Mouse (Mus musculus) thymus, postnatal 25 days (tissue): ENCODE measurements at regions not wholly inside any gene's neighbourhood (a gene's known extent, or its start where the extent isn't known, plus 50 kb on each side); places are given as distances from the start of the nearest gene placed in this dataset.

Experiments
- DNase-seq: peaks from one replicate; pipeline ENCODE4 v3.0.0; 2022

DNA sequence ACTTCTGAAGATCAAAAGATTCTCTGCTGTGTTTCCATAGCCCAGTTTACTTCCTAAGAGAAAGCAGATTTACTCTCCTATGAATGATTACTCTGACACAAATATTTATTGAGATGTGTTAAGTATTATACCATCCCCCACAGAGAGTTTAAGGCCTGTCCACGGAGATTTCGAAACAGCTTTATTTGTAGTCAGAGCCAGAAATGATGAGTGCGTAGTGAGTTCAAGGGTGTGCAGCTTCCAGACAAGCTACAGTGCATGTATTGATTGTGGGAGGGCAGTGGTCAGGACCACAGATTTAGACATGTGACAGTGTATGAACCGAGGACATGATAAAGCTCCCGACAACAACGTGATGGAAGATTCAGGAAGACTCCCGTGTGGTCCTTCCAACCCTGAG, 126.8 kb downstream of the Hlx start:
- no peak for DNase-seq

DNA sequence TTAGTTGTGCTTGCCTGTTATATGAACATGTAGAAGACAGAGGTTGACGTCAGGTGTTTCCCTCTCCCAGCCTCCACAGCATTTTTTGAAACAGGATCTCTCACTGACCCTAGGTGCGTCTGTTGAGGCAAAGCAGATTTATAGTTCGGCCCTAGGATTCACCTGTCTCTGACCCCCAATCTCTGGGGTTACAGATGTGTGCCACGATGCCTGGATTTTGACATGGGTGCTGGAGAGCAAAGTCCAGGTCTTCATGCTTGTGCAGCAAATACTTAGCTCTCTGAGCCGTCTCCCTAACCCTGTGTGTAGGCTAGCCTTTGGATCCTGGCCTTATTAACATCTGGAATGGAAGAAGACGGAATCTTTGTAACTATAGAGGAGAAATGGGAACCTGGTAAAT, 129.3 kb downstream of the Hlx start:
- no peak for DNase-seq

DNA sequence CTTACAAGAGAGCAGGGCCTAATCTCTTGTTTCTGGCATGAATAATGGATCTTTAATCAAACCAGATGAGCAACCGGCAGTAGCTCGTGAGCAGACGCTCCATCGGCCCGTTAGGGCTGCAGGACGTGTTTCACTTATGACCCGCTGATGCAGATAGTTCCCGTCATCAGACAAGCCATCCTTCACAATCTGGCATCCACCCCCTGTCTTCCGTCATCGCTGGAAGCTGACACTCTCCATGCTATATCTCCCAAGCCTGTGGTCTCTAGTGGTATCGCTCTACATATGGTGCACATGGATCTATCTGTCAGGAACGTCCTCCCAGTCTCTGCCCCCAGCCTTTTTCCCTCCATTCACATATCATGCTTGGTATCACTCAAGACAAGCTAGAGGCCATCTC, 137.0 kb downstream of the Hlx start:
- DNase-seq, result no peak

DNA sequence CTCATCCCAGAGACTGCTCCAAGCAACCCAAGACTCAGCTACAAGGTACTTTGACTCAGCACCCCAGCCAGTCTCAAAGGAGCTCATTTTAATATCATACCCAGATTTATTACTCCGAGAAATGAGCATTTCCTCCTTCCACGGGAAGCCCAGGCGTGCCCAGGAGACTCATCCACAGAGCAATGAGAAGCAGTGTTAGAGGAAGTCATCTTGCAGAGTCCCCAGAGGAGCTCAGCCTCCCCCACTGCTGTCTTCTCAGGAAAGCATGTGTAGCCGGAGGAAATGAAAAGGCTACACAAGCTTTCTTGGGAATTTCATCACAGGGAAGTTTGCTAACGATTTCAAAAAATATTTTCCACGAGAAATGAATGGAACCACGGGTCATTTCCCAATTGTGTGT, 141.8 kb downstream of the Hlx start:
- no peak for DNase-seq

DNA sequence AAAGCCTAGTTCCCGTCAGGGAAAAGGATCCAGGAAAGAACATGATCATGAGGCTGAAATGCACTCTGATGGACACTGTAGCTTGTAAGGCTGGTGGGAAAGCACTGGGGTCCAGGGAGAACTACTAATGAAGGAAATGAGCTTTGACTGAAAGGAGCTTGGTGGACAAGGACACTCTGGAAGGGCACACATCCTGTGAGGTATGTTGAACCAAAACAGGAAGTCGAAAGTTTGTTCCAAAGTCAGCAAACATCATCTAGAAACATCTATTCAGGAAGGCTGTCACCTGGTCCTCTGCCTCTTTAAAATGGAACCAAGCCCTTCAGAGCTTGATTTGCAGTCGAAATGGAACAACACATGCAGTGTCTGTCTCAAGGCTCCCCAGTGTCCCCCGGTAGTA, 143.1 kb downstream of the Hlx start:
- no peak for DNase-seq

DNA sequence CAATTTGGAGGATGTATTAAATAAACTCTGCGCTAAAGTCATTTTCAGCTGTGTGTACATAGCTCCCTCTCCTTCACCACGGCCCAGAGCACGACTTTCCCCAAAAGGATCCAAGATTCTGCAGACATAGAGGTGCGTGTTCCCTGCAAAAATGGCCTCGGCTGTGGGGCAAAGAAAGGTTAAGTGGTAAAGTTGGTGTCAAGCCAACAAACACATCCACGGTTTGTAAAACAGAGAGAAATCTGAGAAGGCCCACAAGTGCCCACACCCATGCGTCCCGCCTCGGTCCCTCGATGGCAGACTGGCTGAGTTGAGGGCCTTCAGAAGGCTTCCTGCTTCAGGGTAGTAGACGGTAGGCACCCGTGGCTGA, 147.9 kb downstream of the Hlx start:
- no peak for DNase-seq

DNA sequence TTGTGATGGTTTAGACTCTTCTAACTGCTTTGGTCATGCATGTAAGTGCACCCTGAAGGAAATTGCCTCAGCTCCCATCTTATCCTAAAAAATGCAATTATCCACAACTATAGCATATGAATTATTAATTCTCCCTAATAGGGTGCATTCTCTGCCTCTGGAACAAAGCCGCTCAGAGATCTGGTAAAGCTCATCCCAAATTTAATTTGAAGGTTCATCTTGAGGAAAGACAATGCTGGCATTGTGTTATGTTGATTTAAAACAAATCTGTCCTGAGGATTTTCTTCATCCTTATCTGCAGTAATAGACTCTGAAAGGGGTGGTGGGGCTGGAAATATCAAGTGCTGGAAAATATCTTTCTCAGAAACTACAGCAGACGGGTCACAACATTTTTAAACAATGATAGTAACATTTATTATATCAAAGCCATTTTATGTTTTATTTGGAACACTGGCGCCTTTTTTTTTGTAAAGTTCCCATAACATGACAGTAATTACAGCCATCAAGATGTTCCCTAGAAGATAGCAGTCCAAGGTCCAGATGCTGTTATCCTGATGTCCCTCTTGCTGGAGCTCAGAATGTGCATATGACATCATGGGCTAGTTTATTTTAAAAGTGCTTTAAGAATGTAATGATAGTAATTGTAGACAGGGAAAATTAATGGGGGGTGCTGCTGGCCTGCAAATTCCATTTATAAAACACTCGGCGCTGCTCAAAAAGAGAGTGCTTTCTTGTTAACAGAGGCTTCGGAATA, 148.5 kb downstream of the Hlx start:
- no peak for DNase-seq

DNA sequence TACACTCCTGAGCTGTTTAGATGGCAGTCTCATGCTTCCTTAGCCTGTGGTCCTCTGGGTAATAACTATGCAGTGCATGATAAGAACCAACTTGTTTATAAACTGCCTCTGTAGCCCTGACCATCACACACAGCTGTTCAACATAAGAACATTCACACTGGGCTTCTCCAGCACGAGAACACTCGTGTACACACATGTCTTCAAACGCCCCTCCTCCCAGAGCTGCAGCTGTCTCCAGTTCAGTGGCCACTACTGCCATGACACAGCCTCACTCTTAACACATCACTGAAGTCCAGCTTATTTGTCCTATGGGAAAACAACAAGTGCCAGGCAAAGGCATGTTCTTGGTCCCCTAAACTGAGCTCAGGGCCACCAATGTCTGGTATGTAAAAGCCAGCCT, 152.9 kb downstream of the Hlx start:
- DNase-seq, result no peak

DNA sequence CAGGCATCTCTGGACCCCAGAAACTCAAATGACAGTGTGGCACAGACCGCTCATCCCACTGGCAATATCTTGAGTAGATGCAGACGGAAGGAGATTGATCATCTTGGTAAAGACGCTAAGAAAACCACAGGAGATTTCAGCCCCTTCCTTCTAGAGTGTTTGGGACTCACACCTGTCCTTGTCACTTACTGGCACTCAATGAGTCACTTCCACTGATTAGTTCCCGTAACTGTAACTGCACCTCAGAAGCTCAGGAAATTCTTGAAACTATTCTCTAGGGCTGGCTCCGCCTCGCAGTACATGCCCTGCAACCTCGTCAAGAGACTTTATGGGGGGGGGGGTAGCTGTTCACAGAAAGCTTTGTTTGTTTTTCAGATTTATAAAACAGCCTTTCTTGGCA, 155.9 kb downstream of the Hlx start:
- no peak for DNase-seq

DNA sequence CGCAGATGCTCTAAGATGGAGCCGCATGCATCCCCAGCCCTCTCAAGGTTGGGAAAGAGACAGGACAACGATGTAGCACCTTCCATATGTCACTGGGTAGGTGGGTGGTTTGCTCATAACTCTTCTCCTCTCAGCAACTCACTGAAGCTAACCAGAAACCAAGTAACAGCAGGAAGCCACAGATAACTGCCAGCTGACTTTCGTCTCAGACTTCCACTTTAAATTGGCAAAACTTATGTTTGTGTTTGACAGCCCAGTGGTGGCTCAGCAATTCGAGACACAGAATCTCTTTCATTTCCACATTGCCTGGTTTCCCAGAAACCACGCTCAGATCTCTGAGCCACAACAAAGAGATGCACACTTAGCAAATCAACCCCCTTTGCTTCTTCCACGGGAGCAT, 159.1 kb downstream of the Hlx start:
- DNase-seq, result no peak

DNA sequence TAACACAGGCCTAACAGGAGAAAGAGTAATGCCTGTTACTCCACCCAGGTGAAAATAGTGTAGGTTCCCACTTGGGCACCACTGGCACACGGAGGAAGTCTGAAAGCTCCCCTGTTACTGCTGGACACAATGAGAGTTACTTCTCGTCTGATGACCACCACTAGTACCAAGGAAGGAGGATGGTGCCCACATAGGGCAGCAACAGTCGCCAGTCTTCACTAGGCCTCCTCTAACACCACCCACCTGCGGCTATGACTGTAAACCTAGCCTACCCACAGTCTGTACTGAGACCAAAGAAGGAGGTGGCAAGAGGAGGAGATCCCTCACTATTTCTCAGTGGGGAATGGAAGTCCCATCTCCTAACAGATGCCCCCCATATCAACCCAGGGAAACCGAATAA, 161.7 kb downstream of the Hlx start:
- no peak for DNase-seq

DNA sequence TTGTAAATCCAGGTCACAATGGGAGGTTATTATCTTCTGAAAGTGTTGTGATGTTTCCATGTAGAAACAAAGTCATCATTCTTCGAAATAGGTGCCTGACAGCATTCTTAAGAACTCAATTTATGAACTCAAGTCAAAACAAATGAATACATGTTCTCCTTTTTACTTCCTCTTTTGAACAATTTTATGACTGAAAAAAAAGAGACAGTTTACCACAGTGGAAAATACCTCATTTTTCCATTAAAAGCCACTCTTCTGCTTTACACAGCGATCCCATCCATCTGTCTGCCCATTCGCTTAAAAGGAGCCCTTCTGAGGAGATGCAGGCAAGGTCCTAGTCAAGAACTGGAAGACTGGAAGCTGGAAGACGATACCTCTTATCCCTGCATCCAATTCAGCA, 169.5 kb downstream of the Hlx start:
- no peak for DNase-seq

DNA sequence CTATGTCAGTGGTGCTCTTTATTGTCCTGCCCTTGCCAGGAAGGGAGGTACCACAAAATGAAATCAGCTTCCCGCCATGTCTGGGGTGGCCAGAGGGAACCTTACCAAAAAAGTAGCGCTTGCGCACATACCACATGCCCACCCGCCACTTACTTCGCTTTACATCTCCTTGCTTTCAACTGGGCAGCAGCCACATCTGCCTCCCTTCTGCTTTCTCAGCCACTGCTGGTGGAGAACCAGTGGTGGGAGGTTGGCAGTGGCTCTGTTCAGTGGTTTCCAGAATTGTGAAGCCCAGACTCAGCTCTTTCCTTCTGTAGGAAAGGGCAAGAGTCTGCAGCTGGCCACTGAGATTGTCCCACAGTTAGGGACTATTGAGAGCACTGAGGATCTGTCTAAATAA, 170.2 kb downstream of the Hlx start:
- no peak for DNase-seq

DNA sequence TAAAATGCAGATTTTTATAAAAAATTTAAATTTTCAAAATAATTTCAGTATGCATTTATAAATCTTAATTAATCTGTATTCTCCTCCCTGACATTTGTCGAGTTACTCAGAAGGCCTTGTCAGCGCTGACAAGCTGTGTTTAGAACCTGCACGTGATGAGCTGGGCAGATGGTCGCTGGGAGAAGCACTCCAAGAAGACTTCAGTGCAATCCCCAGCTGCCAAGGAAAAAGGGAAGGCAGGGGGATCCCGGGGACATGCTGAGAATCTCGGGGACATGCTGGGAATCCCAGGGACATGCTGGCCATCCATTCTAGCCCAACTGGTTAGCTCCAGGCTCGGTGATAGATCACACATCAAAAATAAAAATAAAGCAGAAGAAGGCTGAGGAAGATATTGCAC, 172.9 kb downstream of the Hlx start:
- DNase-seq, result no peak

DNA sequence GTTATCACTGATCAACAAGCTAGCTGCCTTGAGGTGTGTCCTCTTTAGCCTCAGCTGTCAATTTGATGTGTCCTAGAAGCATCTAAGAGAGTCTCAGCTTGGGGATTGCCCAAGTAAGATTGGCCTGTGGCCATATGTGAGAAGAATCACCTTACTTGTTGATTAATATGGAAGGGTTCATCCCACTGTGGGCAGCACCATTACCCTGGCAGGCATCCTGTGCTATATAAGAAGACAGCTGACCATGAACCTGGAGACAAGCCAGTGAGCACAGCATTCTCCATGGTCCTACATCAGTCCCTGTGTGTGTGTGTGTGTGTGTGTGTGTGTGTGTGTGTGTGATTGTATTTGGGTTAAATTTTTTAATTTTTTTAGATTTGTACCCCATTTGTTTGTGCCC, 178.6 kb downstream of the Hlx start:
- no peak for DNase-seq

DNA sequence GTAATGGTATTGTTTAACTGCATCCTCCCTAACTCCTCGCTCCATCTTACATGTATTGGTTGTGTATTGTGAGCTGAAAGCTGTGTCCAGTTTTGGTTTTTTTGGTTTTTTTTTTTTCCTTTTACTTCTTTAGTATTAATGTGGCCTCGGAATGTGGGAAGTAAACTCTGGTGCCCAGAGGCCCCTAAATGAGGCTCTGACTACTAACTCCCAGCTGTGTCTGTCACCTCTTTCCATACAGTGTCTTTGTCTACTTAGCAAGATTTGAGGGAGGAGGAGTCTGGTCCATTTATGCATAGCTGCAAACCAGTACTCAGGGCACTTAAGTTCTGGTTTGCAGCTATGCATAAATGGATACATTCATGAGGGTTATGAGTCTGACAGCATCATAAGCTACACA, 181.9 kb downstream of the Hlx start:
- no peak for DNase-seq

DNA sequence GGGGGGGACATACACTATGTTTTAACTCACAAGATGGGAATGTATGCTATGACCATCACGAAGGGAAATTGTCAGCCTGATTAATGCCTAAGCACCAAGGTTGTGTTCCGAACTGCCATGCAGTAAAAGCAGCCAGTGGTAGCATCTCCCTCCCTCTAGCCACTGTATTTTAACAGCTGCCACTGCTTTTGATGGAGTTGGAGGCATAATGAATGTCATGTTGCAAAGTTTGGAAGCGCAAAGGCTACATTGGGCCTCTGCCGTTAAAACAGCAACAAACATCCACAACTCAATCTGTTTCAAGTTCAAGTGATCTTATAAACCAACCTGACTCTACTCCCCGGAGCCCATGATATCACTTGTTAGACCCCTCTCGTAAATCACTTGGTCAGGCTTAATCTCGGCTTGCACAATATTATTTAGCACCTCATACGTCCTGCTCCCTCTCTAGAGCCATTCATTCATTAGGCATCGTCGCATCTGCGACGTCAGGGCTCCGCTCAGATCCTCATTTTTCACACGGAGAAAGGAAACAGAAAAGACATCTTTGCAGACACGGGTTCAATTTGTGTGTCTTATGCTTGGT, 184.7 kb downstream of the Hlx start:
- DNase-seq, result no peak

DNA sequence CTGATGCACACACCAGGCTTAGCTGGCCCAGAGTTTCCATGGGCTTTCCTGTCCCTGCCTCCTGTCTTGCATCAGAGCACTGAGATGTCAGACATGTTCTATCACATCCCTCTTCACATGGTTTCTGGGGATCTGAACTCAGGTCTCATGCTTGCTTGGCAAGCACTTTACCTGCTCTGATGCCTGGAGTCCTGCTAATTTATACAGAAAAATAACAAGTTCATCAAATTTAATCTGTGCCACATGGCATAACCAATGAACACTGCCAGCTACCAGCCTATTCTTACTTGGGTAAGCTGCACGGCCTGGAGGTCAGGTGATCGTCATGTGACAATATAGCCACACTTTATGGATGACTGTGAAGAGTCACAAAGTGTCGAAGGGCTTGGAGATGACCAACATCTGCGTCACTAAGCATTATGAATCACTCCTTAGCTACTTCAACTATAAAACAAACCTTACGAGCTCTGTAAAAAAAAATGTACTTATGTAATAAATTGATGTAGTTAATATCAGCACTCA, 186.2 kb downstream of the Hlx start:
- no peak for DNase-seq

DNA sequence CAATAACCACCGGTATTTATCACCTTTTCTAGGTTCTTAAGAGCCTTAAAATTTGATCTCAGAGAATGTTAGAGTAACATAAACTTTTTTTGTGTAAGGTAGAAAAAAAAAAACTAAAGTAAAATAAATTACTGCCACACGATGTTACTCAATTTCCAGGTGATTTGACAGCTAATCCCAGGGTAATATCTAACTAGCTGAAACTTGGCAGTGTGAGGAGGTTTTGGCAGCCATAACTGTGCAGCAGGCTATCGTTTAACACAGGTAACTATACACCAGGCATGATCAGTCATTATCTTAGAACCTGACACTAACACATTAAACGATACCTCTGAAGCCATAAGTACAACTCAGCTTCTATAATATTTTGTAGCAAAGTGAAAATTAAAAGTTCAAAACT, 187.3 kb downstream of the Hlx start:
- DNase-seq, result no peak

DNA sequence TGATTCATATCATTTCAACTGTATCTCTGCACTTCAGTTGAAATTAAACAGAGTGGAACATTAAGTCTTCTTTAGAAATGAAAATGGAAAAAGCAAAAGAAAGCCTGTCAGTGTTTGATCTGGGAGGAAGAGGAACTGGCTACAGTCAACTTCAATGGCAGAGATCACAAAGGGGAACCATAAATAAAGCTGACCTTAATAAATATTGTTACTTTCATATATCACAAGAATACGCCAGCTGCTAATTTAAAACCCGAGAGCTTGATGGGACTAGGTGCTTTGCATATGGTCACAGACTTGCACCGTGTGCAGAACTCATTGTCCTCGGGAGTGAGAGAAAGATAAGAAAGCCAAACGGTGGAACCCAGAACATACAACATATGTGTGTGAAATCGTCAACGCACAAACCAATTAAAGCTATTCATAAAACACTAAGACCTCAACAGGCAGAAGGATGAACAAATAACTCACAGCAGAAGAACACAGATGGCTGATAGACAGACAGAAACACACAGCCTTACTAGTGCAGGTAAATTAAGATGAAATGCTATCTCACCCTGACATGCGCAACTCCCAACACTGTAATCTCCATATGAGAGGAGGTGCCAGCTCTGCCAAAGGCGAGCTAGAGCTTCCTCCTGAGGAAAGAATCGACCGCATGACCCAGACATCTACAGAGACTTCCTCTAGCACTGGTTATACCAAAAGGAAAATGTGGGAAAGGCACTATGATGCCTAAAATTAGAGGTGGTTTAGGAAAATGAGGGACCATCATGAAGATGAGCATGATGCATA, 189.9 kb downstream of the Hlx start:
- no peak for DNase-seq

DNA sequence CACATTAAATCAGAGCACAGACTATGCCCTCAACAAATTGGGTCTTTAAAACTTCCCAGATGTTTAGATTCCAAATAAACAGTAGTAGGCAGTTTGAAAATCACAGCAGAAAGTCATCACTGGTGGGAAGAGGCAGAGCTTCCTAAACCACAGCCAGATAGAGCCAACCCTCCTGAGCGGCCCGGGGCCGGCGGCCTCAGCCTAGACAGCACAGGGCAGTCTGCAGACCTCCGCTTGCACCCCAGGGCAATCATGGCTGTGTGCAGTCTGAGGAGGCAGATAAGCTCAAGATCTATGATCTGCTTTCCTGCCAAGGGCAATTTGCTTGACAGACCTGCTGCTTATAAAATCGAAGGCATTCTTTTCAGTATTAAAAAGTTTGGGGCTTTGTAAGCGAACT, 192.6 kb downstream of the Hlx start:
- DNase-seq, result no peak

DNA sequence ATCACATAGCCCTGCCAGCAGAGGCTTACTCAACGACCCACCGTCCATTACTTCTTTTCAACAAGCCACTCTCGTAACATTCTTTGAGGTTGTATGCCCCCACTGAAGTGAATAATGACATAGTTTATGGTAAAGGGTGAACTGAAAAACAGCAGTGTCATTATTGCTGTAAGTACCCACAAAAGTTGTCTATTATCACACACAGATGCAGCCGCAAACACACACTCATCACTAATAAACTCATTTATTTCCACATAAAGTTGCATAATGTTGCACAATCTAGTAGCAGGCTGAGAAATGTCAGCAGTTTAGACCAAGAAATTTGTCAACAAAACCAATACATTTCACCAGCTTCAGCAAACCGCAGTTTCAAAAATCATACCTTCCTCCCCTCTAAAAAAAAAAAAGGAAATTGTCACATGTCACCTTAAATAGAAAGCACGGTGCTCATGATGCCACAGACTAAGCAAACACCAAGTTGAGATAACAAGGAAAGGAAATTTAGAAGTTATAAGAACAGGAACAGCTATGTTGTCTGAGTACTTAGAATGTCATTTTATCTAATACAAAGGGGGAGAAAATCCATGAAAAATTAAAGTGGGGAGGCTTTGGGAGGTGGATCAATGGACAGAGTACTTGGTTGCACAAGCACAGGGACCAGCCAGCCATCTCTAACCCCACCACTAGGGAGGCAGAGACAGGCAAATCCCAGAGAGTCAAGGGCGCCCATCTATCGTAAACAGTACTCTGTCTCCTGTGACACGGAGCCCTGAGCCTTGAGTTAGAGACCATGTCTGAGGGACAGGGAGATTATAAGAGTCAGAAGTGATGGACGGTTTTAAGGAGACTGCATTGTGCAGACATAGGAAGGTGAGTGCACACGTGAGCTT, 195.9 kb downstream of the Hlx start:
- no peak for DNase-seq

DNA sequence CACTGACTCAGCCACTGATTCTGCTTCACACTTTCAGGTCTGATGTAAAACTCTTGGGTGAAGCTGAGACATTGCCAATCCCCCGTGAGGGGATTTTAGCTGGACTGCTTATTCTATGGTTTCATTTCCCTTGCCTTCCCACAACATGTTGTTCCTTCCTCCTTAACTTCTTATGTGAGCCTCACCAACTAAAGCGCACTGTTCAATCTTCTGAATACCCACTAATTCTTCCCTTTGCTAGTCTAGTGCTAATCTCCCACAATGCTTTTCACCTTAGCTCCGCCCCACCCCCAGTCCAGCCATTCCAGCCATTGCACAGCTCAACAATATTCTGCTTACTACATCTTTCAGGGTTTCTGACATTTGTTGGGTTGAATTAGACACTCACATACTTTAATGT, 196.7 kb downstream of the Hlx start:
- DNase-seq, result no peak
